Mouse (Mus musculus): Measurements from ENCODE around the gene Ndc80.
A peak's percentile ranks its signal among the peaks of the same experiment; 100 is the strongest.

Ndc80 gene

GRCm38 (mm10) chr17:71477481-71477880, 49.2 kb downstream of the Ndc80 start:
- no peak for DNase-seq (ENCODE audit: low read depth)

DNA sequence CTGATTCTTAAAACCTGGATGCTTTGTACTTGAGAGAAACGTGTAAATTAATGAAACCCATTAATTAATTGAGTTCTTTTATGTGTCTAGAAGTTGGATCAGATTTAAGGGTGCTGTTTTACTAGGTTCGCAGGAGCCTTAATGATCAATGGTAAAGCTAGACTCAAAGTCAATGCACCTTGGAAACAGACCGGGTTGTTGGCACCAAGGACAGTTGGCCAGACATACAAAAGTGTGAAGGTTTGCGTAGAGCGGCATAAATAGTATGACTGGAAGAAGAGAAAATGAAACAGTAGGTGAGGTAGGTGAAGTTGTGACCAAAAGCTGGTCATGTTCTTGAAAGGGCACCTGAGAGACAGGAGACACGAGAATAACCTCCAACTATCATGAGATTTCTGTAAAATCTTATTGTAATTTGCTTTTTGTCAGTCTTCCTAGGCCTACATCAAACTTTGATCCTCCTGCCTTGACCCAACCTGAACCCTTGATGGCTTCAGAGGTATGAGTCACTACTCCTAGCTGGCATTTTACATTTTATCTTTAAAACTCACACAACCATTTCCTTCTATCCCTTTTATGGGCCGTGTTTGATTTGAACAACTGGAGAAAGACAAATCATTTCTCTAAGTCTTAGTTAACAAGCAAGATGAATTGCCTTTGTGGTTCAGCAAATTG, 50.2 kb downstream of the Ndc80 start:
- DNase-seq (ENCODE audit: low read depth) = peak; percentile 54

DNA sequence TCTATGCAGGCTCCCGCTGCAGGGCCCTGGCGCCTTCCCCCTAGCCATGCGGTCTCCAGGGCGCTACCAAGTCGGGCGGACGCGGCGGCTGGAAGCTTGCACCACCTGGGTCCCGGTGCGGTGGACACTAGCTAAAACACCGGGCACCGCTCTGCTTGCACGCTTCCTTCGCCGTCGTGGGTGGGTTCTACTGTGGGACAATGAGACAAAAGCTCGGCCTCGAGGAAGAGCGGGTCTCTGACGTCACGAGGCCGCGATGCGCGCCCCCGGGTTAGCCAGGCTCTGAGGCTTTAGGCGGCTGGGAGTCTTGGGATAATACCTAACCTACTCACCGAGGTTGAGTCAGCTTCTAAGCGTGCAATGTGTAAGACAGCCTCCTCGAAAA, 51.0 kb downstream of the Ndc80 start:
- peak; percentile 82 for DNase-seq (ENCODE audit: low read depth)

DNA sequence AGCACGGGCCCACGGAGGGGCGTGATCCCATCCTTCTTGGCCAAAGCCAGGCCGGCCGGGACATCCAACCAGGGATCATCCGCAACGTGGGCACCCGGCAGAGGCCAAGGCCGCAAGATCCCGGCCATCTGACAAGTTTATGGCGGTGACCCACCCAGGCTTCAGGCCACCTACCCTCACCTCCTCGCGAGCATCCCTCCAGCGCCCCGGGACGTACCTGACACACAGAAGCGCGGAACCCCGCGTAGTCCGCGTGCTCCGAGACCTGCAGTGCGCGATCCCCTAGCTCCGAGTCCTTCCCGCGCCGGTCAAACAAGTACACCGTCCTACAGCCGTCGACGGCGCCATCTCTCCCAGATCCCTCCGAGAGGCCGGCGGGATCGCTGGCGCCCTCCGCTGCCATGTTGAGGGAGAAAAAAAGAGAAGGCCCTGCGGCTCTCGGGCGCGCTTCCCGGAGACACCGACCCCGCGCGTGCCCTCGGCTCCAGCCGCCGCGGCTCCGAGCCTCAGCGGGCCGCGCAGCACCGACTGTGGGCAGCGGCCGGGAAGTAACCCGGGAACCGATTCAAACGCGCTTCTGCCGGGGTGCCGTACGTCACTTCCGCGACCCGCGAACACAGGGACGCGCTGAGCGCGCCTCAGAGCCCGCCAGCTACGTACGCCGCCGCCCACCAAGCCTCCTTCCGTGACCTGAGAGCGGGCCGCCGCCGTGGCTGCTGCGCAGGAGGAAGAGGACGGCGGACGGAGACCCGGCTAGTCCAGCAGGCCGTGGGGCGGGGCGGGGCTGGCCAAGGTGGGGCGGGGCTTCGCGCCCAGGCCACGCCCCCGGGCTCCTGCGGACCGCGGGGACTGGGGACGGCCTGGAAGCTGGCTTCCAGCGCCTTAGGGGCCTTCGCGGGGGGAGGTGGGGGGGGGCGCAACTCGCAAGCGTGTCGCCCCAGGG, 51.6 kb downstream of the Ndc80 start, which contains the start of gene Smchd1:
Smchd1 (minus strand) TSS at position 582 of the 943 bp plus-strand sequence.
- DNase-seq (ENCODE audit: low read depth) = peak; percentile 95

- peak; percentile 72 for DNase-seq (ENCODE audit: low read depth)
Measured at GRCm38 (mm10) chr17:71474128-71474527, 52.5 kb downstream of the Ndc80 start.

- DNase-seq (ENCODE audit: low read depth) = no peak
Measured at GRCm38 (mm10) chr17:71471261-71471660, 55.4 kb downstream of the Ndc80 start.

GRCm38 (mm10) chr17:71460312-71460711, 66.3 kb downstream of the Ndc80 start:
- DNase-seq (ENCODE audit: low read depth) = no peak

GRCm38 (mm10) chr17:71459818-71460217, 66.8 kb downstream of the Ndc80 start, which contains the start of gene Gm4707:
Gene Gm4707 (minus strand): TSS chr17:71459918.
- DNase-seq (ENCODE audit: low read depth) = no peak

- DNase-seq (ENCODE audit: low read depth) = peak; percentile 18
Measured at GRCm38 (mm10) chr17:71457361-71457760, 69.3 kb downstream of the Ndc80 start.

Measured in induced T-regulatory cell, adult 2 months (primary cell).